Mouse (Mus musculus): ENCODE results near the gene Gm1043. TPM values are rescaled to one million over a fixed set of nuclear protein-coding genes. Genes with fewer than 3 reads are reported as not detected.

Gene Gm1043
- polyA plus RNA-seq (2015; fragmentation: Nextera tagmentation; extraction: Ambion mirVana): 0.05 TPM in 2 replicates

- Histone ChIP-seq H3K4me2 (ENCODE audit: low read depth, low read length) (no peak within 1 kb of the TSS), H3K4me3 (replicated peaks; ENCODE audit: low read length) (no peak within 1 kb of the TSS), H3K4me1 (ENCODE audit: control insufficient read depth, insufficient read depth, low read length) (no peaks in the 10 kb centered on the region; the same call in none of the 2 replicates), H3K27me3 (ENCODE audit: control insufficient read depth, insufficient read depth, low read length) (no peaks in the 10 kb centered on the region), H3K9me3 (replicated peaks; ENCODE audit: control insufficient read depth, low read length) (no peaks in the 10 kb centered on the region), H3K27ac (ENCODE audit: low read length) (no peak within 1 kb of the TSS), H3K36me3 (ENCODE audit: control insufficient read depth, insufficient read depth, low read length) (no peaks in the 10 kb centered on the region), H3K9ac (ENCODE audit: low read length) (no peak within 1 kb of the TSS)
- 89% methylated on average over 16 of the region's 16 CpGs for WGBS
- no peak for ATAC-seq (ENCODE audit: insufficient read depth, low FRiP score)
Observed at GRCm38 (mm10) chr5:37085241-37085640, at the start of gene Gm1043. TSS of gene Gm1043 (plus strand) at chr5:37085370.

- Histone ChIP-seq H3K36me3 (ENCODE audit: control insufficient read depth, insufficient read depth, low read length) (no peaks in the 10 kb centered on the region), H3K4me1 (ENCODE audit: control insufficient read depth, insufficient read depth, low read length) (no peaks in the 10 kb centered on the region), H3K4me3 (replicated peaks; ENCODE audit: low read length) (no peak overlapping the region), H3K9me3 (replicated peaks; ENCODE audit: control insufficient read depth, low read length) (no peaks in the 10 kb centered on the region), H3K27ac (ENCODE audit: low read length) (no peak overlapping the region), H3K9ac (ENCODE audit: low read length) (no peak overlapping the region), H3K4me2 (ENCODE audit: low read depth, low read length) (no peak overlapping the region), H3K27me3 (ENCODE audit: control insufficient read depth, insufficient read depth, low read length) (peaks cover 14% of the 10 kb centered on the region)
- ATAC-seq (ENCODE audit: insufficient read depth, low FRiP score): no peak
- 73% methylated on average over 6 of the region's 6 CpGs for WGBS
Observed at GRCm38 (mm10) chr5:37035896-37036295, 49.3 kb upstream of the Gm1043 start.

- no peaks in the 10 kb centered on the region for H3K9me3 ChIP-seq (replicated peaks; ENCODE audit: control insufficient read depth, low read length)
- no peak overlapping the region for H3K4me3 ChIP-seq (replicated peaks; ENCODE audit: low read length)
- 73% methylated on average over 3 of the region's 3 CpGs for WGBS
- H3K9ac ChIP-seq (ENCODE audit: low read length): no peak overlapping the region
- H3K4me1 ChIP-seq (ENCODE audit: control insufficient read depth, insufficient read depth, low read length): no peaks in the 10 kb centered on the region
- H3K4me2 ChIP-seq (ENCODE audit: low read depth, low read length): no peak overlapping the region
- 0 out of 2 replicates have a peak, but pooled peaks have one; percentile 17 for ATAC-seq (ENCODE audit: insufficient read depth, low FRiP score)
- H3K27me3 ChIP-seq (ENCODE audit: control insufficient read depth, insufficient read depth, low read length): peaks cover 4% of the 10 kb centered on the region
- no peaks in the 10 kb centered on the region for H3K36me3 ChIP-seq (ENCODE audit: control insufficient read depth, insufficient read depth, low read length)
- no peak overlapping the region for H3K27ac ChIP-seq (ENCODE audit: low read length)
Observed at GRCm38 (mm10) chr5:37036884-37037283, 48.3 kb upstream of the Gm1043 start.

GRCm38 (mm10) chr5:37039908-37040307 lies 45.3 kb upstream of the Gm1043 start:
- 72% methylated on average over 6 of the region's 6 CpGs for WGBS
- no peak overlapping the region for H3K27ac ChIP-seq (ENCODE audit: low read length)
- H3K9ac ChIP-seq (ENCODE audit: low read length): no peak overlapping the region
- no peaks in the 10 kb centered on the region for H3K9me3 ChIP-seq (replicated peaks; ENCODE audit: control insufficient read depth, low read length)
- peaks cover 3% of the 10 kb centered on the region for H3K27me3 ChIP-seq (ENCODE audit: control insufficient read depth, insufficient read depth, low read length)
- no peak for ATAC-seq (ENCODE audit: insufficient read depth, low FRiP score)
- no peak overlapping the region for H3K4me2 ChIP-seq (ENCODE audit: low read depth, low read length)
- no peaks in the 10 kb centered on the region for H3K4me1 ChIP-seq (ENCODE audit: control insufficient read depth, insufficient read depth, low read length)
- no peak overlapping the region for H3K4me3 ChIP-seq (replicated peaks; ENCODE audit: low read length)
- no peaks in the 10 kb centered on the region for H3K36me3 ChIP-seq (ENCODE audit: control insufficient read depth, insufficient read depth, low read length)

- H3K36me3 ChIP-seq (ENCODE audit: control insufficient read depth, insufficient read depth, low read length): no peaks in the 10 kb centered on the region
- ATAC-seq (ENCODE audit: insufficient read depth, low FRiP score): no peak
- no peaks in the 10 kb centered on the region for H3K4me1 ChIP-seq (ENCODE audit: control insufficient read depth, insufficient read depth, low read length)
- H3K9me3 ChIP-seq (replicated peaks; ENCODE audit: control insufficient read depth, low read length): no peaks in the 10 kb centered on the region
- H3K9ac ChIP-seq (ENCODE audit: low read length): no peak overlapping the region
- H3K27me3 ChIP-seq (ENCODE audit: control insufficient read depth, insufficient read depth, low read length): peaks cover 3% of the 10 kb centered on the region
- H3K4me2 ChIP-seq (ENCODE audit: low read depth, low read length): no peak overlapping the region
- H3K27ac ChIP-seq (ENCODE audit: low read length): no peak overlapping the region
- no peak overlapping the region for H3K4me3 ChIP-seq (replicated peaks; ENCODE audit: low read length)
- WGBS: 14% methylated on average over 9 of the region's 9 CpGs
Observed at GRCm38 (mm10) chr5:37040711-37041110, 44.5 kb upstream of the Gm1043 start.

- no peak overlapping the region for H3K4me3 ChIP-seq (replicated peaks; ENCODE audit: low read length)
- H3K9ac ChIP-seq (ENCODE audit: low read length): no peak overlapping the region
- no peaks in the 10 kb centered on the region for H3K36me3 ChIP-seq (ENCODE audit: control insufficient read depth, insufficient read depth, low read length)
- no peak overlapping the region for H3K4me2 ChIP-seq (ENCODE audit: low read depth, low read length)
- peaks cover 3% of the 10 kb centered on the region for H3K27me3 ChIP-seq (ENCODE audit: control insufficient read depth, insufficient read depth, low read length)
- no peak for ATAC-seq (ENCODE audit: insufficient read depth, low FRiP score)
- H3K4me1 ChIP-seq (ENCODE audit: control insufficient read depth, insufficient read depth, low read length): no peaks in the 10 kb centered on the region
- WGBS: 44% methylated on average over 6 of the region's 6 CpGs
- no peaks in the 10 kb centered on the region for H3K9me3 ChIP-seq (replicated peaks; ENCODE audit: control insufficient read depth, low read length)
- H3K27ac ChIP-seq (ENCODE audit: low read length): no peak overlapping the region
Observed at GRCm38 (mm10) chr5:37041651-37042050, 43.5 kb upstream of the Gm1043 start.

- Histone ChIP-seq H3K9me3 (replicated peaks; ENCODE audit: control insufficient read depth, low read length) (no peaks in the 10 kb centered on the region), H3K27ac (ENCODE audit: low read length) (no peak overlapping the region), H3K27me3 (ENCODE audit: control insufficient read depth, insufficient read depth, low read length) (peaks cover 3% of the 10 kb centered on the region), H3K36me3 (ENCODE audit: control insufficient read depth, insufficient read depth, low read length) (no peaks in the 10 kb centered on the region), H3K4me1 (ENCODE audit: control insufficient read depth, insufficient read depth, low read length) (no peaks in the 10 kb centered on the region), H3K4me2 (ENCODE audit: low read depth, low read length) (no peak overlapping the region), H3K4me3 (replicated peaks; ENCODE audit: low read length) (no peak overlapping the region), H3K9ac (ENCODE audit: low read length) (no peak overlapping the region)
- ATAC-seq (ENCODE audit: insufficient read depth, low FRiP score): no peak
- 43% methylated on average over 4 of the region's 4 CpGs for WGBS
Observed at GRCm38 (mm10) chr5:37042934-37043333, 42.2 kb upstream of the Gm1043 start.

- no peak for ATAC-seq (ENCODE audit: insufficient read depth, low FRiP score)
- no peak overlapping the region for H3K9ac ChIP-seq (ENCODE audit: low read length)
- no peak overlapping the region for H3K4me2 ChIP-seq (ENCODE audit: low read depth, low read length)
- no peaks in the 10 kb centered on the region for H3K4me1 ChIP-seq (ENCODE audit: control insufficient read depth, insufficient read depth, low read length)
- H3K4me3 ChIP-seq (replicated peaks; ENCODE audit: low read length): no peak overlapping the region
- no peaks in the 10 kb centered on the region for H3K9me3 ChIP-seq (replicated peaks; ENCODE audit: control insufficient read depth, low read length)
- no peaks in the 10 kb centered on the region for H3K36me3 ChIP-seq (ENCODE audit: control insufficient read depth, insufficient read depth, low read length)
- peaks cover 2% of the 10 kb centered on the region for H3K27me3 ChIP-seq (ENCODE audit: control insufficient read depth, insufficient read depth, low read length)
- no peak overlapping the region for H3K27ac ChIP-seq (ENCODE audit: low read length)
- 71% methylated on average over 2 of the region's 2 CpGs for WGBS
Observed at GRCm38 (mm10) chr5:37044793-37045192, 40.4 kb upstream of the Gm1043 start.

GRCm38 (mm10) chr5:37045582-37045981 lies 39.6 kb upstream of the Gm1043 start:
- 71% methylated on average over 2 of the region's 2 CpGs for WGBS

More at GRCm38 (mm10) chr5:37045582-37045981, 39.6 kb upstream of the Gm1043 start:
- H3K27me3 ChIP-seq (ENCODE audit: control insufficient read depth, insufficient read depth, low read length): no peaks in the 10 kb centered on the region; the same call in none of the 2 replicates
- no peak for ATAC-seq (ENCODE audit: insufficient read depth, low FRiP score)
- no peak overlapping the region for H3K9ac ChIP-seq (ENCODE audit: low read length)
- no peak overlapping the region for H3K4me3 ChIP-seq (replicated peaks; ENCODE audit: low read length)
- H3K36me3 ChIP-seq (ENCODE audit: control insufficient read depth, insufficient read depth, low read length): no peaks in the 10 kb centered on the region
- H3K4me2 ChIP-seq (ENCODE audit: low read depth, low read length): no peak overlapping the region
- no peaks in the 10 kb centered on the region for H3K9me3 ChIP-seq (replicated peaks; ENCODE audit: control insufficient read depth, low read length)
- H3K4me1 ChIP-seq (ENCODE audit: control insufficient read depth, insufficient read depth, low read length): no peaks in the 10 kb centered on the region
- no peak overlapping the region for H3K27ac ChIP-seq (ENCODE audit: low read length)

All from stomach, embryonic 16.5 days (tissue).